Mouse (Mus musculus): ENCODE measurements around the gene Hmgcll1.

DNA sequence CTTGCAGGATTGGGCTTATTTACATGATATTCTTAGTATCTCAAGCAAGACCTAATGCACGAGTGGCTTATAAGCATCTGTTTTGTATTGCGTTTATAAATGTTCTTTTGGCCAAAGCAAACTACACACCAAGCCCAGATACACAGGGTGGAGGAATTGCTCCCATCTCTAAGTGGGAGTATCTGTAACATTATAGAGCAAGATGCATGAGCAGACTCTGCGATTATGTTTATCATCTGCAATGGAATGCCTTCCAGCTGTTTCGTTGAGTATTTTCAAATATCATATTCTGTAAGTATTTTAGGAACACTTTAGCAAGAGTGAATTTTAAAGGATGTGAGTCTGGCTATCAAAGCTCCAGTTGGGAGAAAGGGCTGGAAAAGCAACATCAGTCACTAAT is 25.2 kb upstream of the Hmgcll1 start:
- TF ChIP-seq TAL1 (IDR thresholded peaks at IDR 0.05; ENCODE audit: low read length) (no peak), GATA1 (IDR thresholded peaks at IDR 0.05; ENCODE audit: low read length) (no peak)
